Mouse (Mus musculus) limb, embryonic 14.5 days (tissue): ENCODE measurements at regions not wholly inside any gene's neighbourhood (a gene's known extent, or its start where the extent isn't known, plus 50 kb on each side); places are given as distances from the start of the nearest gene placed in this dataset.

Experiments used
- ATAC-seq: fragments of 200-750 bp; cut with Nextera tagmentation; 2 replicates; pipeline ENCODE4 v1.8.0; 2017; ENCODE audit warnings: low read depth, moderate number of reproducible peaks, moderate TSS enrichment; ENCODE audit not compliant: low FRiP score
- DNase-seq: peaks from one replicate; pipeline ENCODE4 v3.0.0-alpha.2; 2015; ENCODE audit warnings: low spot score
- H3K27ac ChIP-seq: fragments of 300-500 bp; sonication (generic); replicated peaks from 2 replicates; pipeline ENCODE4 v1.5.1; 2014; ENCODE audit warnings: low read depth, mild to moderate bottlenecking, low read length, moderate library complexity, mixed read lengths
- H3K27me3 ChIP-seq: fragments of 300-500 bp; sonication (generic); 2 replicates; pipeline ENCODE4 v1.6.1; 2014; ENCODE audit warnings: low read length, mixed read lengths; ENCODE audit not compliant: control insufficient read depth, insufficient read depth
- H3K36me3 ChIP-seq: fragments of 300-500 bp; sonication (generic); 2 replicates; pipeline ENCODE4 v1.6.1; 2014; ENCODE audit warnings: mild to moderate bottlenecking, low read length, moderate library complexity, mixed read lengths; ENCODE audit not compliant: control insufficient read depth, insufficient read depth
- H3K4me1 ChIP-seq: fragments of 300-500 bp; sonication (generic); 2 replicates; pipeline ENCODE4 v1.6.1; 2014; ENCODE audit warnings: antibody characterized with exemption, low read length, mixed read lengths; ENCODE audit not compliant: control insufficient read depth, insufficient read depth
- H3K4me2 ChIP-seq: fragments of 300-500 bp; sonication (generic); replicated peaks from 2 replicates; pipeline ENCODE4 v1.6.1; 2014; ENCODE audit warnings: low read depth, mild to moderate bottlenecking, low read length, moderate library complexity; ENCODE audit not compliant: severe bottlenecking
- H3K4me3 ChIP-seq: fragments of 300-500 bp; sonication (generic); replicated peaks from 2 replicates; pipeline ENCODE4 v1.5.1; 2014; ENCODE audit warnings: low read length
- H3K9ac ChIP-seq: fragments of 300-500 bp; sonication (generic); 2 replicates; pipeline ENCODE4 v1.6.1; 2014; ENCODE audit warnings: mild to moderate bottlenecking, low read depth, low read length, moderate library complexity; ENCODE audit not compliant: severe bottlenecking
- H3K9me3 ChIP-seq: fragments of 300-500 bp; sonication (generic); 2 replicates; pipeline ENCODE4 v1.6.1; 2016; ENCODE audit warnings: low read length; ENCODE audit not compliant: control insufficient read depth
- POLR2A ChIP-seq: fragments of 200-500 bp; IDR thresholded peaks from 2 replicates; pipeline ENCODE4 v1.8.0; 2012; ENCODE audit warnings: inconsistent platforms, mild to moderate bottlenecking, moderate library complexity, borderline replicate concordance; ENCODE audit not compliant: insufficient read depth, insufficient read length; ENCODE audit errors: extremely low read depth
- WGBS: fragments of 180-500 bp; shearing (Covaris S2); extraction: QIAGEN DNeasy Blood & Tissue Kit; methylation state at CpG from one replicate; pipeline ENCODE4 v1.1.7; 2014; 5-methylcytosine and 5-hydroxymethylcytosine counted together

- ATAC-seq (no peak), DNase-seq (no peak)
- TF ChIP-seq POLR2A, result no peak
- no peaks in the 10 kb centered on the region for H3K36me3 ChIP-seq
- H3K27ac ChIP-seq, result no peak overlapping the region
- 54% methylated on average over 9 of the region's 9 CpGs for WGBS
- no peaks in the 10 kb centered on the region for H3K9me3 ChIP-seq
- no peak overlapping the region for H3K9ac ChIP-seq
- no peak overlapping the region for H3K4me2 ChIP-seq
- no peak overlapping the region for H3K4me3 ChIP-seq
- peaks cover 58% of the 10 kb centered on the region for H3K4me1 ChIP-seq
- H3K27me3 ChIP-seq, result no peaks in the 10 kb centered on the region
These were observed 111.5 kb upstream of the Haao start for GRCm38 (mm10) chr17:83959159-83959848.

GRCm38 (mm10) chr17:83958706-83959105 is 110.9 kb upstream of the Haao start:
- Histone ChIP-seq H3K4me3 (no peak overlapping the region), H3K27me3 (no peaks in the 10 kb centered on the region), H3K4me2 (no peak overlapping the region), H3K9ac (no peak overlapping the region), H3K9me3 (no peaks in the 10 kb centered on the region), H3K27ac (no peak overlapping the region), H3K4me1 (peaks cover 58% of the 10 kb centered on the region), H3K36me3 (no peaks in the 10 kb centered on the region)
- ATAC-seq (no peak), DNase-seq (no peak)
- no peak for TF ChIP-seq POLR2A
- WGBS, result 80% methylated on average over 3 of the region's 3 CpGs

GRCm38 (mm10) chr17:83957661-83958540 is 110.1 kb upstream of the Haao start:
- Histone ChIP-seq H3K27me3 (no peaks in the 10 kb centered on the region), H3K27ac (no peak overlapping the region), H3K36me3 (no peaks in the 10 kb centered on the region), H3K4me3 (no peak overlapping the region), H3K9ac (no peak overlapping the region), H3K4me1 (peaks cover 56% of the 10 kb centered on the region), H3K9me3 (no peaks in the 10 kb centered on the region), H3K4me2 (no peak overlapping the region)
- no peak for DNase-seq
- no peak for ATAC-seq
- TF ChIP-seq POLR2A, result no peak
- WGBS, result 60% methylated on average over 10 of the region's 12 CpGs

- Histone ChIP-seq H3K27ac (peak overlapping the region; percentile 85), H3K9me3 (no peaks in the 10 kb centered on the region), H3K36me3 (no peaks in the 10 kb centered on the region), H3K4me2 (no peak overlapping the region), H3K4me3 (no peak overlapping the region), H3K9ac (no peak overlapping the region), H3K27me3 (no peaks in the 10 kb centered on the region), H3K4me1 (peaks cover 49% of the 10 kb centered on the region)
- no peak for TF ChIP-seq POLR2A
- no peak for ATAC-seq
- DNase-seq, result no peak
- 41% methylated on average over 12 of the region's 12 CpGs for WGBS
These were observed 109.2 kb upstream of the Haao start for GRCm38 (mm10) chr17:83956821-83957565.

GRCm38 (mm10) chr17:83955978-83956377 is 108.2 kb upstream of the Haao start:
- TF ChIP-seq POLR2A, result no peak
- Histone ChIP-seq H3K27me3 (no peaks in the 10 kb centered on the region), H3K36me3 (no peaks in the 10 kb centered on the region), H3K27ac (peak overlapping the region; percentile 85), H3K4me2 (no peak overlapping the region), H3K4me1 (peaks cover 49% of the 10 kb centered on the region), H3K9me3 (no peaks in the 10 kb centered on the region), H3K4me3 (no peak overlapping the region), H3K9ac (no peak overlapping the region)
- WGBS, result 32% methylated on average over 5 of the region's 5 CpGs
- DNase-seq (peak; percentile 64), ATAC-seq (peak; percentile 16; the same call in 1 of the 2 replicates)
